Mouse (Mus musculus) liver, postnatal 0 days (tissue): ENCODE data around the gene Hmgb4.

ENCODE experiments used
- CTCF ChIP-seq: sonication (generic); IDR thresholded peaks from 2 replicates; pipeline ENCODE4 v1.5.1; 2016; ENCODE audit warnings: antibody characterized with exemption, low read depth
- EP300 ChIP-seq: IDR thresholded peaks from 2 replicates; pipeline ENCODE4 v1.6.1; 2016; ENCODE audit warnings: antibody characterized with exemption, low read depth, mild to moderate bottlenecking

DNA sequence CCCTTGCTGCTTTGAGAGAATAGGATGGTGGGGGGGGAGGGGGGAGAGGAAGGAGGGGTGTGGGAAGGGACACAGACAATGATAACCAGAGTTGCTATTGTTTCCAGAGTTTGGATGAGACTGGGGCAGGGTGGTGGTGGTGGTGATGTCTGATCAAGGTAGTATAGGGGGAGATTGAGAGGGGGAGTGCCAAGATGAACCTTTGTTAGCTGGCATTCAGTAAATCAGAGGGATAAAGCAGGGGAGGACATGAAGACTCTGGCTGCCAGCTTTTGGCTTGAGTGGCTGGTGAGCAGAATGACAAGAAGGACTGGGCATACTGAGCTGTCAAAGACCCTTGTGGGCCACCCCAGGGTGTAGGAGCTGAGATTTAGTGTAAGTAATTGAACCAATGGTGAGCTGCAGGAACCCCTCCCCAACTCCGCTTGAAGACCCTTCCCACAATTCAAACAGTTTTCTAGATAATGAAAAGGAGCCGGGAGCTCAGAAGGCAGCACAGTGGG, 18.9 kb downstream of the Hmgb4 start:
- TF ChIP-seq CTCF (no peak), EP300 (no peak)
